Mouse (Mus musculus) v-Abl transformed pro-B cells (cell line): ENCODE results near the gene Tmem181a.
"Not testable (repeated sequence)": the region's sequence is repeated elsewhere in the genome, so short reads cannot be mapped to it uniquely, and the experiment has no call there.

Source experiments
- in situ Hi-C, 2 experiments: fragments of 400-800 bp; cut with MboI; formaldehyde crosslinking; loops; one replicate each; pipeline ENCODE4 v1.15.1; 2025; ENCODE audit not compliant: unreplicated experiment in 2 of 2

Gene Tmem181a

DNA sequence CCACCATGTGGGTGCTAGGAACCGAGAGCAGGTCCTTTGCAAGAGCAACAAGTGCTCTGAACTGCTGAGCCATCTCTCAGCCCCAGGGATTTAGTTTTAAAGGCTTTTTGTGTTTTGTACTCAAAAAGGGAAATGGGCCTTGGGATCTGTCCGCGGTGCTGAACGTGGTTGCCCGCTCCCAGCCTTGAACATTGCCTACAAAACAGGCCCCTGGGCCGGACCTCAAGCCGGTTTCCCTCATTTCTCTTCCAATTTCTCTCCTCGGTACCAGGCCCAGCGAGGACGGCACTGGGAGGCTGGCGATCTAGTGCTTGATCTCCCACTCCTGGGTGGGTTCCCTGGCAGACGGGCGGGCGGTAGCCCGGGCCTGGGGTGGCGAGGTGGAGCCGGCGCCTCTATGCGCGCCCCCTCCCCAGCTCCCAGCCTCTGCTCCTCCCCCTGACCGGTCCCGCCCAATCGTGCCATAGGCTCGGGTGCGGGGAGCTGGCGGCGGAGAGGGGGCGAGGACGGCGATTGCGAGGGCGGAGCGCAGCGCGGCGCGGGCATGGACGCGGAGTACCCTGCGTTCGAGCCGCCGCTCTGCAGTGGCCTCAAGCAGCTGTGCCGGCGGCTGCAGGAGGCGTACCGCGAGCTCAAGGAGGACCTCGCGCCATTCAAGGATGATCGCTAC is at the start of gene Tmem181a:
Gene Tmem181a, plus strand, starts transcription at position 461 of the 670 bp plus-strand sequence.
- in situ Hi-C loops, result not testable (repeated sequence)

DNA sequence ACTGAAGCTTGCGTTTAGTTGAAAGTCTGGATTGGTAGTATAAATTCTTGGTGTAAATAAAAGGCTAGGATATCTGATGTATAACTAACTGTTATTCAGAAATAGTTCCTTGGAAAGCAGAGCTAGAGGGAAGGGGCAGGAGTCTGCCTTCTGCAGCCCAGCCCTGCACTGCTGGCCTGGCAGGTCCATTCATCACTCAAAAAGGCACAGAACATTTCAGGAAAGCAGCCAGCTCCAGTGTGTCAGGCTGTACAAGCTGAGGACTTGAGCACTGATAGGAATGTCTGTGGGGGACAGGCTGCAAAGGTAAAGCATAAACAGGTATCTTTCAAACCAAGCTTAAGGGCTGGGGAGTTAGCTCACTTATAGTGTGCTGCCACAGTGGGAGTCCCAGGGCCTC is 44.9 kb upstream of the Tmem181a start:
- in situ Hi-C loops, result loop anchor here in 1 of 2 experiments (10.0 kb wide), 1 partner anchor 57 kb away; no protein-coding TSS in a partner anchor

GRCm38 (mm10) chr17:6215640-6216039 is 41.0 kb upstream of the Tmem181a start:
- in situ Hi-C loops, result loop anchor here in 1 of 2 experiments (10.0 kb wide), 1 partner anchor 61 kb away; no protein-coding TSS in a partner anchor

DNA sequence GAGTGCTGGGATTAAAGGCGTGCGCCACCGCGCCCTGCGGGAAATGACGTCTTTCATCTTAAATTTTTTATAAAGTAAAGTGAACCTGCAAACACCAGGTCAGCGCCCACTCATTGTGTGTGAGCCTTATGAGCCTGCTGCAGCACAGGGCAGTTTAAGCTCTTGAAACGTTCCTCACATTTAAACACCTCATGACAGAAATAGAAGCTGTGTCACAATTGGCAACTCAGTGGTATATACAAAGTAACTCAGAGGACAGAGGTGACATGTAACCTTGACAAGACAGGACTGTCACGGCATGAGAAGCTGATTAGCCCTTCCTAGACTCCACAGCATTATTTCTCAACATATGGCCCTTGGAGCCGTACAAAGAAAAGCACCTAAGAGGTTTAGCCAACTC is 40.1 kb upstream of the Tmem181a start:
- in situ Hi-C loops, result loop anchor here in 1 of 2 experiments (10.0 kb wide), 1 partner anchor 62 kb away; no protein-coding TSS in a partner anchor

- in situ Hi-C loops, result not testable (repeated sequence)
Measured at GRCm38 (mm10) chr17:6232633-6233032, 24.0 kb upstream of the Tmem181a start.

GRCm38 (mm10) chr17:6251298-6251697 is 5.4 kb upstream of the Tmem181a start:
- in situ Hi-C loops, result not testable (repeated sequence)

DNA sequence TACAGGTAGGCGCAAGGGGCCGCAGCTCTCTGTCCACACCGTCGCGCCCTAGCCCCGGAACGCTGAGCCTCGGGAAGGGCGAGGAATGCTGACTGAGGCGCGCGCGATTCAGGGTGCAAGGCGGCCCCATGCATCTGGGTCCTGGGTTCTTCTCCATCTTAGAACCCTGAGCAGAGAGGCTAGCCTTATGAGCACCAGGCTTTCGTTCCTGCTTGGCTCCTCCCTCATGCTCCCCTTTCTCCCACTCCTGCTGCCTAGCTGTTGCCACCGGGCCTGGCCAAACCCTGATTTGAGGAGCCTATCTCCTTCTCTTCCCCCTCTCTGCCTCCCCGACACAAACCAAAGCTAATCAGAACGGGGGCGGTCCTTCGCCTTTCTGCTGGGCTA is 403 bp downstream of the Tmem181a start:
- in situ Hi-C loops, result not testable (repeated sequence)

- in situ Hi-C loops, result not testable (repeated sequence)
Measured at GRCm38 (mm10) chr17:6269876-6270831, 13.5 kb downstream of the Tmem181a start.

- in situ Hi-C loops, result not testable (repeated sequence)
Measured at GRCm38 (mm10) chr17:6270840-6271239, 14.2 kb downstream of the Tmem181a start.

- in situ Hi-C loops, result not testable (repeated sequence)
Measured at GRCm38 (mm10) chr17:6271970-6272369, 15.3 kb downstream of the Tmem181a start.

- in situ Hi-C loops, result loop anchor here in 1 of 2 experiments (25.0 kb wide), 1 partner anchor 162 kb away; the partner anchor contains the start of gene Tulp4
Measured at GRCm38 (mm10) chr17:6274693-6275092, 18.0 kb downstream of the Tmem181a start.

DNA sequence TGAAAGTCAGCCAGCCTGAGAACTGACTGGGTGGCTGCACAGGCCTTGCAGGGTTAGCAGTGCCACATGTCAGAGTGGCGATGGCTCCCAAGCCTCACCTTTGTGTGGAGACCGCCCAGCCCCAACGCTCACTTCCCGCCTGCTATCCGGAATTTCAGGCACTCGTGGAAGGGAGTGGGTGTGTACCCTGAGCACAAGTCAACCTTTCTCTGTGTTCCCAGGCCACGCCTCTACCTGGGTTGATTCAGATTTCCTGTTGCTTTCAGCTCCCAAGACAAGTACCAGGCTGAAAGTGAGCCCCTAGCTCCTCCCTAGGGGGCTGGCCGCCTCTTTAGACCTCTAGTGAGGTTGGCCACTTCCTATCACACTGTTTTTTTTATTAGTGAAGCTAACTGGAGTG is 22.5 kb downstream of the Tmem181a start:
- in situ Hi-C loops, result loop anchor here in 1 of 2 experiments (25.0 kb wide), 1 partner anchor 167 kb away; the partner anchor contains the start of gene Tulp4

- in situ Hi-C loops, result loop anchor here in 1 of 2 experiments (25.0 kb wide), 1 partner anchor 167 kb away; the partner anchor contains the start of gene Tulp4
Measured at GRCm38 (mm10) chr17:6279772-6280171, 23.1 kb downstream of the Tmem181a start.

- in situ Hi-C loops, result loop anchor here in 1 of 2 experiments (25.0 kb wide), 1 partner anchor 168 kb away; the partner anchor contains the start of gene Tulp4
Measured at GRCm38 (mm10) chr17:6280513-6280912, 23.9 kb downstream of the Tmem181a start.

GRCm38 (mm10) chr17:6283137-6283536 is 26.5 kb downstream of the Tmem181a start:
- in situ Hi-C loops, result loop anchor here in 1 of 2 experiments (25.0 kb wide), 1 partner anchor 171 kb away; the partner anchor contains the start of gene Tulp4

GRCm38 (mm10) chr17:6286169-6286568 is 29.5 kb downstream of the Tmem181a start:
- in situ Hi-C loops, result loop anchor here in 1 of 2 experiments (25.0 kb wide), 1 partner anchor 174 kb away; the partner anchor contains the start of gene Tulp4

- in situ Hi-C loops, result loop anchor here in 1 of 2 experiments (25.0 kb wide), 1 partner anchor 177 kb away; the partner anchor contains the start of gene Tulp4
Measured at GRCm38 (mm10) chr17:6289045-6289444, 32.4 kb downstream of the Tmem181a start.

GRCm38 (mm10) chr17:6293882-6294281 is 37.2 kb downstream of the Tmem181a start:
- in situ Hi-C loops, result loop anchor here in 1 of 2 experiments (25.0 kb wide), 1 partner anchor 182 kb away; the partner anchor contains the start of gene Tulp4

DNA sequence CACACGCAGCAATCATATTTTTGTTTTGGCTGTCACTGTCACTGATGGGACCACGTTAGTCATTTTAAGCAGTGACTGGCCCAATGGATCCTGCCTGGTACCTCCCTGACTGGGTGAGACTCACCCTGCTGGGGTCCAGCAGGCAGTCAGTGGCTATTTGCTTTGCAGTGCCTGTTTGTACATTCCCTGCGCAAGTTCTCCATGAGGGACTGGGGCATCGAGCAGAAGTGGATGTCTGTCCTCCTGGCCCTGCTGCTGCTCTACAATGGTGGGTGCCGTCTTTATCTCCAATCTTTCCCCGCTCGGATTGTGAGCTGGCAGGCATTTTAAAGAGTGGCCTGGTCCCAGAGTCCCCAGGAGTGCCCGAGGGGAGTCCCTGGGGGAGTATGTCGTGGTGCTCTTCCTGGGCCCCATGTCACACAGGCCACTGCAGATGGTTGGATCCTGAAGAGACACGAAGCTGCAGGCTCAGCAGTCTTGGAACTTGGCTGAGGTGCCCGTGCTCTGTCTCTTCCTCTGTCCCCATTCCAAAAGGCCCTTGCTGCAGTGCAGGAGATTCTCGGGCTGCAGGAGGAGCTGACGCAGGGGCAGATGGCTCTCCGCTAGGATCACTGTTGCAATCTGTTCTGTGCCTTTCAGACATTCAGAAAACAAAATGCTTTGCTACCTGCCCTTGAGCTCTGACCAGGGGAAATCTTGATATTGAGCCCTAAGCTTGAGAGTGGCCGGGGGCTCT is 40.6 kb downstream of the Tmem181a start:
- in situ Hi-C loops, result loop anchor here in 1 of 2 experiments (25.0 kb wide), 1 partner anchor 185 kb away; the partner anchor contains the start of gene Tulp4
